Mouse (Mus musculus): Measurements from ENCODE around the gene Irf5. TPM values are rescaled to one million over a fixed set of nuclear protein-coding genes. Genes with fewer than 3 reads are reported as not detected.

The Irf5 gene
- polyA plus RNA-seq, 1 experiment from 2014 or later, result 3.5 TPM

DNA sequence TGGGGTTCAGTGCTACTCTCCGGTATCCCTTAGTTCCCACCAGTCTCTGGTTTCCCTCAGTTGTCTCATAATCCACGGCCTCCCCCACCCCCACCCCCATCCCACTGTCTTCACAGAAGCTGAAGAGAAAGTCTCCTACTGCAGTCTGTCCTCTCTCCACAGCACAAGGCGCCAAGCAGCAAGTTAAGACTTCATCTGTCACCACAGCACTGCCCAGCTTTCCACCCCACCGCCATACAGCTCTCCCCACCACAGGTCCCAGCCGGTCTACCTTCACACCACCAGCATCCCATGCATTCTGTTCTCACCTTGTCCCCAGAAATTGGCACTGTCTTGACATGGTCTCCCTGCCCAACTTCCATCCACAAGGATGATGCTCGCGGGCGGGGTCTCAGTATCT, 19.6 kb upstream of the Irf5 start:
- H3K27ac ChIP-seq, result no peak overlapping the region
- no peak for ATAC-seq (ENCODE audit: low FRiP score, low read depth)
- peaks cover 13% of the 10 kb centered on the region; the same call in 1 of the 2 replicates for H3K4me1 ChIP-seq
- peak overlapping the region; percentile 48 for H3K4me3 ChIP-seq
- WGBS, result 21% methylated on average over 8 of the region's 8 CpGs
- H3K9ac ChIP-seq, result no peak overlapping the region
- peaks cover 45% of the 10 kb centered on the region for H3K27me3 ChIP-seq (replicated peaks)
- H3K9me3 ChIP-seq, result no peaks in the 10 kb centered on the region
- peak overlapping the region; percentile 69 for H3K4me2 ChIP-seq (replicated peaks)
- no peaks in the 10 kb centered on the region for H3K36me3 ChIP-seq

DNA sequence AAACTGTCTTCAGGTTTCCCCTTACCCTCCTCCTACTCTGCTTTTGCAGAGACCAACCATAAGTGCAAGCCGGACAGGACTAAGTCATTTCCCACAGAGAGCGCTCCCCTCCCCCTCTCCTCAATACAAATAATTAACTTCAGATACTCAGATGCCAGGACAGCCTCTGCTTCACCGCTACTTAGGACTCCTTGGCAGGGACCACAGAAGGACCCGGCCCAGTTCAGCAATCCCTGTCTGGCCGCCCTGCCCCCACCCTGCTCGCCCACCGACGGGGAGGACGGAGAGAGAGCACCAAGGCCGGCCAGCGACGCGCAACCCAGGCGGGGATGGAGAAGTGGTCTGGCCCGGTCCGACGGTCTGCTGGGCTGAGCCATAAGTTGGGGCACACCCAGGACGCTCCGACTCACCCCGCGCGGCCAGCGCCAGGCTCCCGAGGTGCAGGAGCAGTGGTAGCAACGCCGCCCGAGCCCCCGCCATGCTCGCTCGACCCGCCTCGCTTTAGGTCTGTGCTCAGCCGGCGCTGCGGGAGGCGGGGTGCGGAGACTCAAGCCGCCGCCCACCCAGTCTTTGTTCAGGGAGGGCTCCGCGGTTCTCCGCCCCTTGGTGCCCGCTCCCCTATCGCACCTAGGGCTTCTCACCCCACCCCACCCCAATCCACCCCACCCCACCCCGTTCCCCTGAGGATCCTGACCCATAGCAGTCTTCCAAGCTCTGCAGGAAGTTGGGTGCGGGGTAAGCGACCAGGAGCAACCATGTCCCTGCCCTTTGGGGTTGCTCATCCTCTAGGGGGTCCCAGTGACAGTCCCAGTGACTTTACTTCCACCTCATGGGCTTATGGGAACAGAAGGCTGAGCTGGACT, 18.7 kb upstream of the Irf5 start, which contains the start of gene Kcp:
Gene Kcp (minus strand): TSS at position 506 of the 863 bp plus-strand sequence.
- peak within 1 kb of the TSS; percentile 69 for H3K4me2 ChIP-seq (replicated peaks)
- WGBS, result 1% methylated on average over 47 of the region's 47 CpGs

DNA sequence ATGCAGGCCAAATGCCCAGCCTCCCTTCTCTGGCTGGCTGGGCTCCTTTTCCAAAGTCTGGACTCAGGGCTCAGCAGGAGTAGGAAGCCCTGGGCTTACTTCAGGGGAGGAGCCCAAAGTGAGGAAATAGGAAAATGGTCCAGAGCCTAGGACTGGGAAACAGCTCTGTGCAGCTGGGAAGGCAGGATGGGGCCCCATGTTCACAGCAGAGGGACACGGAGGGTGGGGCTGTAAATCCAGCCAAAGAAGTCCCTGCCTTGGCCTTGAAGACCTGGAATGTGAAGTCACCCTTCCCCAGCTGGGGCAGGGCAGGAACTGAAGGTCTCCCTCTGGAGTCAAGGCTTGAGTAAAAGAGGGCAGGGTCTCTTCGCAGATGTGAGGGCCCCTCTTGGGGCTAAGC, 17.3 kb upstream of the Irf5 start:
- H3K9ac ChIP-seq, result no peak overlapping the region
- H3K27me3 ChIP-seq (replicated peaks), result peaks cover 43% of the 10 kb centered on the region
- ATAC-seq (ENCODE audit: low FRiP score, low read depth), result no peak
- H3K4me2 ChIP-seq (replicated peaks), result no peak overlapping the region
- H3K9me3 ChIP-seq, result no peaks in the 10 kb centered on the region
- H3K4me1 ChIP-seq, result peaks cover 22% of the 10 kb centered on the region
- WGBS, result 33% methylated on average over 2 of the region's 2 CpGs
- H3K36me3 ChIP-seq, result no peaks in the 10 kb centered on the region
- no peak overlapping the region for H3K27ac ChIP-seq
- H3K4me3 ChIP-seq, result no peak overlapping the region

More for the DNA sequence above, 18.7 kb upstream of the Irf5 start, which contains the start of gene Kcp:
- H3K9me3 ChIP-seq, result no peaks in the 10 kb centered on the region
- peaks cover 13% of the 10 kb centered on the region; the same call in 1 of the 2 replicates for H3K4me1 ChIP-seq
- H3K4me3 ChIP-seq, result peak within 1 kb of the TSS; percentile 48
- H3K36me3 ChIP-seq, result no peaks in the 10 kb centered on the region
- no peak within 1 kb of the TSS for H3K27ac ChIP-seq
- peak within 1 kb of the TSS; percentile 55 for H3K9ac ChIP-seq
- peaks cover 45% of the 10 kb centered on the region for H3K27me3 ChIP-seq (replicated peaks)
- ATAC-seq (ENCODE audit: low FRiP score, low read depth), result peak; percentile 57

DNA sequence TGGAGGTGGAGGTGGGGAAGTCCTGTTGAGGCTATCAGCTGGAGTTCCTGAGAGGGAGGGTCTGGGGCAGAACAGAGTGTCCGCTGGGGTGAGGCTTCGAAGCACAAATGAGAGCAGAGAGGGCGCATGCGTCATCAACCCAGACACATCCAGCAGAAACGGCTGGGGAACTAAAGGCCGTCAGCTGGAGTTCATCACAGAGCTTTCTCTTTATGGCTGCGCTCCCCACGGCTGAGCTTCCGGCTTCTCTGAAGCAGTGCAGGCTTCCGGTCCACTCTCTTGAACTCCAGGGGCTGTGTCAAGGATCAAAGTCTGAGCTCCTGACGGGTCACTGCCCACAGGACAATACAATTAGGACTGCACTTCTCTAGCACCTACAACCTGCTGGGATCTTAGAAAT, 13.1 kb upstream of the Irf5 start:
- no peaks in the 10 kb centered on the region for H3K9me3 ChIP-seq
- peak; percentile 64 for ATAC-seq (ENCODE audit: low FRiP score, low read depth)
- peak overlapping the region; percentile 57 for H3K4me2 ChIP-seq (replicated peaks)
- peaks cover 9% of the 10 kb centered on the region; the same call in 1 of the 2 replicates for H3K4me1 ChIP-seq
- under 1% methylated on average over 11 of the region's 11 CpGs for WGBS
- no peak overlapping the region for H3K27ac ChIP-seq
- H3K9ac ChIP-seq, result no peak overlapping the region
- H3K36me3 ChIP-seq, result no peaks in the 10 kb centered on the region
- peaks cover 14% of the 10 kb centered on the region for H3K27me3 ChIP-seq (replicated peaks)
- no peak overlapping the region for H3K4me3 ChIP-seq

DNA sequence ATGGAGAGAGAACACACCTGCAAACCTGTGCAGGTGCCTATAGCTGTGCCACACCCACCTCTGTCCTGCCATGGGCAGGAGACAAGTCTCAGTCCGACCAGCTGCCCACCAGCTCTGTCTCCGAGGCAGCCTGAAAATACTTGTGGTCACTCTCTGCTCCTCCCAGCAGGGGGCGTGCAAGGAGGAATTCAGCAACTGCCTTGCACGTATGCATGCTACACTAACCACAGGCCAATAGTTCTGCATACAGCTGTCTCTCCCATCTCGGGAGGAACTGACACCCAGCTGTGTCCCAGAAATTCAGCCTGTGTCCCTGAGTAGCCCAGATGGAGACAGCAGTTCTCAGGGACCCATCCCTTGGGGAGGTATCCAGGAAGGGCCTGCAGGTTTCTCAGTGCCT, 9.3 kb upstream of the Irf5 start:
- H3K36me3 ChIP-seq, result no peaks in the 10 kb centered on the region
- H3K27me3 ChIP-seq (replicated peaks), result no peaks in the 10 kb centered on the region; the same call in 1 of the 2 replicates
- 11% methylated on average over 5 of the region's 5 CpGs for WGBS
- no peak overlapping the region for H3K27ac ChIP-seq
- H3K4me3 ChIP-seq, result no peak overlapping the region
- ATAC-seq (ENCODE audit: low FRiP score, low read depth), result peak; percentile 58; the same call in 1 of the 2 replicates
- H3K4me1 ChIP-seq, result peaks cover 9% of the 10 kb centered on the region; the same call in 1 of the 2 replicates
- no peak overlapping the region for H3K4me2 ChIP-seq (replicated peaks)
- 0 out of 2 replicates have a peak, but pooled peaks cover 4% of the 10 kb centered on the region for H3K9me3 ChIP-seq
- H3K9ac ChIP-seq, result no peak overlapping the region

DNA sequence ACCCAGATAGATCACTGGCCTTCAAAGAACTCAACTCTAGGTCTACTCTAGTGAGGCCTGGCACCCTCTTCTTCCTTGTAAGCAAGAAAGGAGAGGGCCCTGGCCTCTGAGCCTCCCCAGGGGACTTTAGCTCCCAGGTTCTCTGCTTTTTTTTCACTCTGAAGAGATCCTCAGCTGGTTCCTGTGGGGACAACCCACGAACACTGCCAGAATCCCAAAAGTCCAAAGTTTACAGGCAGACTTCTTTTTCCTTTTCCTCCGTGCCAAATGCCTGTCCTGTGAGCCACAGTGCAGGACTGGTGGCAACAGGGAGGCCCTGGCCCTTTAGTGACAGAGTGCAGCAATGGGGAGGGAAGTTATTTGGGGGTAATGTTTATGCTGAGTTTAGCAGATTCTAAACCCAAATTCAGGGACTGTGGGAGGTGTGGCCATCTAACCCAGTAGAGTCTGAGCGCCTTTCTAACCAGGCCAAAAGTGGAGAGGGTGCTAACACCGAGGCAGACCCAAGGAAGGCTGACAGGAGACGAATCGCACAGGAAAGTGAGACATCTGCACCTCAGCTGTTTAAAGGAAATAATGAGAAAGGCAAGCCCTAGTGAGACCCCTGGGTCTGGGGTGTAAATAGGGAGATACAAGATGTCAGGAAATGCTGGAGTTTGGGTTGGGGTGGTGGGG, 3.7 kb upstream of the Irf5 start:
- H3K4me2 ChIP-seq (replicated peaks), result no peak overlapping the region
- peaks cover 16% of the 10 kb centered on the region for H3K4me1 ChIP-seq
- H3K4me3 ChIP-seq, result no peak overlapping the region
- 78% methylated on average over 6 of the region's 6 CpGs for WGBS
- no peak overlapping the region for H3K9ac ChIP-seq
- H3K9me3 ChIP-seq, result 0 out of 2 replicates have a peak, but pooled peaks cover 4% of the 10 kb centered on the region
- H3K27ac ChIP-seq, result no peak overlapping the region
- H3K36me3 ChIP-seq, result no peaks in the 10 kb centered on the region
- no peak for ATAC-seq (ENCODE audit: low FRiP score, low read depth)
- peaks cover 20% of the 10 kb centered on the region for H3K27me3 ChIP-seq (replicated peaks)

DNA sequence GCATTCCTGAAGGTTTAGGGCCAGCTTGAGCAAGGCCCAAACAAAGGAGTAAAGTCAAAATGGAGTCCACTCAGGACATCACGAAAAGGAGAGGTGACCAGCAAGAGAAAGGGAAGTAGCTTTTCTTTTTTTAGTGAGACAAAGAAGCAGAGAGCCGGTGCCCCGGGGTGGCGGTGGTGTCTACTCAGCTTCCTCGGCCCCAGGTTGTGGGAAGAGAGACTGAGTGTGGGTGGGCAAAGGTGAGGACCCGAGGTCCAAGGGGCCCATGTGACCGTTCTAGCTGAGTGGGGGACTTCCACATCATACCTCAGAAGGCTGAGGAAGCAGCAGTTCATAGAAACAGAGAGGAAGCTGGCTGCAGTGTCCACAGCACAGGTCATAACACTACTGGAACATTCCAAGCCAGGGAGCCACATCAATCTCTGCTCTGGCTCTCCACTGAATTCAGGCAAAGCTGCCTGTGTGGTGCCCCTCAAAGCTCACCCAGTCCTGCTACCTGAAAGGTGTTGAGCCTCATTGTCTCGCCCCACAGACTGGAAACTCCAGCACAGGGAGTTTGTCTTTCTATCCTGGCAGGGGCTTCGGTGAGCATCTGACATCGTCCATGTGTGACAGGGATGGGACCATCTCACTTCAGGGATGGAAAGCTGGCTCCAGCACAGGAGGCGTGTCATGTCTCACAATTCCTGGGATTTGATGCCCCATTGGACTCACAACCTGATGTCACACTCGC, 3.0 kb upstream of the Irf5 start:
- H3K4me3 ChIP-seq, result no peak overlapping the region
- H3K4me1 ChIP-seq, result peaks cover 20% of the 10 kb centered on the region
- H3K27ac ChIP-seq, result no peak overlapping the region
- H3K36me3 ChIP-seq, result no peaks in the 10 kb centered on the region
- H3K27me3 ChIP-seq (replicated peaks), result peaks cover 27% of the 10 kb centered on the region
- no peak for ATAC-seq (ENCODE audit: low FRiP score, low read depth)
- 84% methylated on average over 12 of the region's 12 CpGs for WGBS
- H3K4me2 ChIP-seq (replicated peaks), result no peak overlapping the region
- 0 out of 2 replicates have a peak, but pooled peaks cover 4% of the 10 kb centered on the region for H3K9me3 ChIP-seq
- no peak overlapping the region for H3K9ac ChIP-seq

DNA sequence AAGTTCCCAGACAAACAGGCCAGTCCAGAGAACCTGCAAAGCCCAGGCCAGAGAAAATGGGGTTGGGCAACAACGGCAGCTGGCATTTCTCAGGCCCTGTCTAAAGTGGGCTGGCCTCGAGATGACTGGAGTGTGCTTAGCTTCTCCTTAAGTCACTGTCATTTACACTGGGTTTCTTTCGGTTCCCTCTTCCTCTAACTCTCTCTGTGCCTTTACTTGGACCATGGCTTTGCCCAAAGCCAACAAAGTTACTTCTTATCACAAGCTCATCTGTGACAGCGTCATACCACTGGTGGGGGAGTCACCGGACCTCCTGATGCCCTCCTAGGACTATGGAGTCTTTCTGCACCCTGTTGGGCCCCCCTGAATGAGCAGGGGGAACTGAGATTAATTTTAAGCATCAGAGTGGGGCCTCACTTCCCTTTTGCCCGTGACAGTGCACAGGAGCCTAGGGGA, 2.4 kb upstream of the Irf5 start:
- H3K36me3 ChIP-seq, result no peaks in the 10 kb centered on the region
- H3K9me3 ChIP-seq, result 0 out of 2 replicates have a peak, but pooled peaks cover 4% of the 10 kb centered on the region
- no peak for ATAC-seq (ENCODE audit: low FRiP score, low read depth)
- no peak overlapping the region for H3K4me2 ChIP-seq (replicated peaks)
- peaks cover 21% of the 10 kb centered on the region for H3K4me1 ChIP-seq
- no peak overlapping the region for H3K4me3 ChIP-seq
- H3K9ac ChIP-seq, result no peak overlapping the region
- H3K27ac ChIP-seq, result no peak overlapping the region
- H3K27me3 ChIP-seq (replicated peaks), result peaks cover 33% of the 10 kb centered on the region
- WGBS, result 72% methylated on average over 6 of the region's 6 CpGs

DNA sequence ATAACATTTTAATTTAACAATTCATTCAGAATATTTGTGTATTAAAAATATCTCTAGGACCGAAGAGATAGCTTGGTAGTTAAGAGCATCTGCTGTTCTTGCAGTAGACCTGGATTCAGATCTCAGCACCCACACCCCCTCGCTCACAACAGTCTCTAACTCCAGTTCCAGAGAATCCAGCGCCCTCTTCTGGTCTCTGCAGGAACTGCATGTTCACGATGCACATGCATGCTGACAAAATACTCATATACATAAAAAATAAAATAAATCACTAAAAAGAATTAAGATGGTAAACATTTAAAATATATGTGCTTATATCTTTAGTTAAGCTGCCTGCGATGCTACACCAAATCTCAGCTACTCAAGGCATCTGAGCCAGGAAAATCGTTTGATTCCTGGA, 1.2 kb upstream of the Irf5 start:
- ATAC-seq (ENCODE audit: low FRiP score, low read depth), result no peak
- Histone ChIP-seq H3K27ac (no peak overlapping the region), H3K4me3 (no peak overlapping the region), H3K36me3 (no peaks in the 10 kb centered on the region), H3K27me3 (replicated peaks) (peaks cover 45% of the 10 kb centered on the region), H3K4me1 (peaks cover 26% of the 10 kb centered on the region), H3K9ac (no peak overlapping the region), H3K9me3 (no peaks in the 10 kb centered on the region), H3K4me2 (replicated peaks) (no peak overlapping the region)
- WGBS, result 70% methylated on average over 6 of the region's 6 CpGs

DNA sequence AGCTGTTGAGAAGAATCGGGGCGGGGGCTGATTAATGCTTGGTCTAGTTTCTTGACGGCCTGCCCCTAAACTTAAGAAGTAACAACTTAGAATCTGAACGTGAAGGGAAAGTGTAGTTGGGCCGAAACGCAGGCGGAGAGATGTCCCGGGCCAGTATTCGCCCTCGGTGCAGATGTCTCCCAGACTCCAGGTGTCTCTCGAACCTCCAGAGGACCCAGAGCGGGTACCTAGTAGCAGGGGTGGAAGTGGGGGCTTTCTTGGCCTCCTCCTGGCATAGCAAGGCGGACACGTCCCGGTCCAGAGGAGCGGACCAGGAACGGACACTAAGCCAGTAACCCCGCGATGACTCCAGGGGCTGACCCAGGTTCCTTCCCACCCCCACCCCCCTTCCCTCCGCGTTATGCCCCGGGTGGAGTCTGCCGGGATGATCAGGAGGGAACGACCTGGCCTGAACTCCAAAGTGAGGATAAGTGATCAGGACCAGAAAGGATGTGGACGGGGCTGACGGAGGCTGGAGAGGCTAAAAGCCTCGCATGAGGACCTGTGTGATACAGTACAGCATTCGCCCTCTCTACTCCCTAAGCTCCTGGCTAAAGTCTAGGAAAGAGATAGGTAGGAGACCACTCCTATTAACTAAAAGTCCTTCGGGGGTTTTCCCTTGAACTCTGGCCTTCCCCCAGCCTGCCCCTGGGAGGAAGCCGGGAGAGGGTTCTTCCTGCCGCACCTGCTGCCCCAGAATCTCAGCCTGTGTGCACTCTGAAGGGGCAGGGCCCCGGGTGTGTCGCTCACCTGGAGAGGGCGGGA, 1.1 kb downstream of the Irf5 start:
- Histone ChIP-seq H3K27ac (no peak overlapping the region), H3K27me3 (replicated peaks) (peaks cover 55% of the 10 kb centered on the region), H3K4me1 (peaks cover 26% of the 10 kb centered on the region), H3K9me3 (no peaks in the 10 kb centered on the region), H3K4me2 (replicated peaks) (peak overlapping the region; percentile 98), H3K36me3 (no peaks in the 10 kb centered on the region), H3K4me3 (peak overlapping the region; percentile 49), H3K9ac (no peak overlapping the region)
- 4% methylated on average over 34 of the region's 34 CpGs for WGBS
- ATAC-seq (ENCODE audit: low FRiP score, low read depth), result no peak

DNA sequence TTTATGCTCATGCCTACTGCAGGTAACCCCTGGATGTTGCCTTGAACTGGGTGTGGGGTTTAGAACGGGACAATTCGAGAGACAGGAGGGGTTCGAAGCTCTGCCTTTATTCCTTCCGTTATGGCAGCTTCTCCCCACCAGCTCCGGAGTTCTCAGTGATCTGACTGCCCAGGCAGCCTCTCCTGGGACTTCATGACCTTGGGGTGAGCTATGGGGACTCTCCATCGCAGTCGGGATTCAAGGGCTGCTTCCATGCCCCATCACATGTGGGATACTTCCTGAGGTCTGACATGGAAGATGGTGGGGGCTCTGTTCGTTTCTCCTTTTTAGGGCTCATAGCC, 1.7 kb downstream of the Irf5 start:
- Histone ChIP-seq H3K27me3 (replicated peaks) (peaks cover 55% of the 10 kb centered on the region), H3K4me3 (peak overlapping the region; percentile 5; the same call in 1 of the 2 replicates), H3K36me3 (no peaks in the 10 kb centered on the region), H3K27ac (no peak overlapping the region), H3K4me1 (peaks cover 26% of the 10 kb centered on the region), H3K4me2 (replicated peaks) (peak overlapping the region; percentile 98), H3K9ac (no peak overlapping the region), H3K9me3 (no peaks in the 10 kb centered on the region)
- WGBS, result 10% methylated on average over 8 of the region's 8 CpGs
- ATAC-seq (ENCODE audit: low FRiP score, low read depth), result no peak
